ENCODE assay signal across 7 mouse cellular contexts in the genomic region with DNA sequence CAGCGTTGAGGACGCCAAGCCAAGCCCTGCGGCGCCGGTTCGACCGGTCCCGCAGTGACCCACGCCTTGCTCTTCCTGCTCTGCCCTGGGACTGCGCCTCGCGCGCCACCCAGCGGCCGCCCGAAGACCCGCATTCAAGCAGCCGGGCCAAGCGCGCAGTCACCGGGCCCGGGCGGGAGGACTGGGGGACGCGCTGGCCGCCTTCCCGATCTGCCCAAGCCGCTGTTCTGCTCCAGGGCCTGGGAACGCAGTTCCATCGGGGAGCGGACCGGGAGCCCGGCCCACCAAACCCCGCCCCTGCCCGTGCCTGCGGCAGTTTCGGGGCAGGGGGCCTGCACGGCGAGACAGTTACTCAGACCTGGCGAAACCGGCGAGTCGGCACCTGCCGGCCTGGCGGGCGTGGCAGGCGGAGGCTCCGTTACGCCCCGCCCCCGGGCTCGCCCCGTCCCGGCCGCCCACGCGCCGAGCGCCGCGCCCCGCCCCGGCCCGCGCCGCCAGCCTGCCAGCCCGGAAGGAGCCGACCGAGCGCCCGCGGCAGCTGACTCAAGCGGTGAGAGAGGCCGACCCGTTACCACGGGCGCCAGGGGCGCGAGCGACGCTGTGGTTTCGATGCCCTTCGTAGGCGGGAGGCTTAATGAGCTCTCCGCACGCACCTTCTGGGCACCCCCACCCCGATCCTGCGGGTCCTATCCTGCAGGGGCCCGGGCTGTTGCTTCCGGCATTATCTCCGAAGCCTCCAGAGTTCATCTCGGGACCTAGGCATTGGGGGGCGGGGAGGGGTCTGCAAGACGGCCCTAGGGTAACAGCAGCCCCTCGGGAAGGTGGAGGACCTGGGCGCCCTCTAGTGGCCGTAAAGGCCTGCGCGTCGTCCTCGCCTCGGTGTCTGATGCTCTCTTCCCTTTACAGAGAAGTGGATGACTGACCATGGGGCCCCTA. TPM values are rescaled to one million over a fixed set of nuclear protein-coding genes. Genes with fewer than 3 reads are reported as not detected.
DNase-seq lines count a peak whose midpoint lies in the region; ATAC-seq lines count a peak whose summit lies in the region.

A gene (plus strand): TSS at position 492 of the 936 bp plus-strand sequence.

- H3K4me3 ChIP-seq in intestine, embryonic 16.5 days (ENCODE audit: low read length): peak within 1 kb of the TSS; percentile 80
- peak within 1 kb of the TSS; percentile 78 for H3K4me3 ChIP-seq in midbrain, embryonic 11.5 days (ENCODE audit: low read depth, low read length)

- H3K4me1 ChIP-seq in intestine, embryonic 16.5 days (ENCODE audit: control insufficient read depth, insufficient read depth, low read length): peaks cover 32% of the 10 kb centered on the region
- peaks cover 6% of the 10 kb centered on the region for H3K4me1 ChIP-seq in midbrain, embryonic 11.5 days (ENCODE audit: control insufficient read depth, insufficient read depth, low read length)

- H3K27ac ChIP-seq in intestine, embryonic 16.5 days (ENCODE audit: low read length): peak within 1 kb of the TSS; percentile 97
- H3K27ac ChIP-seq in midbrain, embryonic 11.5 days (ENCODE audit: low read depth, low read length): peak within 1 kb of the TSS; percentile 68

- peaks cover 5% of the 10 kb centered on the region for H3K36me3 ChIP-seq in intestine, embryonic 16.5 days (ENCODE audit: control insufficient read depth, insufficient read depth, low read length)
- no peaks in the 10 kb centered on the region for H3K36me3 ChIP-seq in midbrain, embryonic 11.5 days (ENCODE audit: control insufficient read depth, insufficient read depth, low read length)

- peak within 1 kb of the TSS; percentile 89 for H3K9ac ChIP-seq in intestine, embryonic 16.5 days (ENCODE audit: low read depth, low read length)
- H3K9ac ChIP-seq in midbrain, embryonic 11.5 days (ENCODE audit: low read length): peak within 1 kb of the TSS; percentile 76

- no peaks in the 10 kb centered on the region for H3K27me3 ChIP-seq in intestine, embryonic 16.5 days (replicated peaks; ENCODE audit: control insufficient read depth, insufficient read depth, low read length)
- H3K27me3 ChIP-seq in midbrain, embryonic 11.5 days (ENCODE audit: control insufficient read depth, insufficient read depth, low read length): peaks cover 14% of the 10 kb centered on the region

- under 1% methylated on average over 97 of the region's 102 CpGs for WGBS in intestine, embryonic 16.5 days
- under 1% methylated on average over 99 of the region's 102 CpGs for WGBS in midbrain, embryonic 11.5 days

- intact Hi-C loops in left cerebral cortex, postnatal 36 days (cut with DNase I): loop anchor here (1.0 to 5.0 kb wide), 2 partner anchors 39 to 69 kb away; a partner anchor contains a TSS

- H3K4me2 ChIP-seq in intestine, embryonic 16.5 days (ENCODE audit: low read depth, low read length): peak within 1 kb of the TSS; percentile 97
- H3K4me2 ChIP-seq in midbrain, embryonic 11.5 days: peak within 1 kb of the TSS; percentile 88

- peak; percentile 90 for ATAC-seq in intestine, embryonic 16.5 days
- ATAC-seq in midbrain, embryonic 11.5 days (ENCODE audit: low FRiP score): peak; percentile 89

- DNase-seq in adrenal gland, adult 2 months: peak; percentile 95
- DNase-seq in embryo, embryonic 11.5 days (ENCODE audit: low read depth, low spot score): peak; percentile 79
- DNase-seq in gastrocnemius, postnatal 4 days (ENCODE audit: low spot score in 2 of 2): peak; percentile 85 to 88
- DNase-seq in left cerebral cortex, postnatal 36 days (ENCODE audit: low spot score in 2 of 2): peak; percentile 86 to 87
- DNase-seq in midbrain, embryonic 11.5 days (ENCODE audit: low spot score, missing footprints): peak; percentile 99
- peak; percentile 81 for DNase-seq in skeletal muscle tissue, adult 2 months (ENCODE audit: low read depth, low spot score)

- no peaks in the 10 kb centered on the region for H3K9me3 ChIP-seq in intestine, embryonic 16.5 days (ENCODE audit: control insufficient read depth, low read length)
- no peaks in the 10 kb centered on the region for H3K9me3 ChIP-seq in midbrain, embryonic 11.5 days (ENCODE audit: control insufficient read depth, low read length)

RNA-seq across cellular contexts. Expression of the gene that starts here (rescaled TPM):
- 1 to 10 TPM; 8.4 to 9.4 TPM for total RNA-seq in adrenal gland, adult 2 months (2021)
- polyA plus RNA-seq in adrenal gland, adult 2 months (2012; rRNA removed): 12.8 and 16.8 TPM in 2 replicates
- total RNA-seq in gastrocnemius, postnatal 4 days (2021): 1 to 10 TPM; 3.1 to 3.2 TPM
- polyA plus RNA-seq in intestine, embryonic 16.5 days (2015; fragmentation: Nextera tagmentation; extraction: Ambion mirVana): 10.3 and 10.8 TPM in 2 replicates
- total RNA-seq in left cerebral cortex, postnatal 36 days (2021): 1 to 10 TPM; 6.6 to 7.3 TPM
- polyA plus RNA-seq in midbrain, embryonic 11.5 days (2014; fragmentation: Nextera tagmentation; extraction: Ambion mirVana): 1.0 and 1.5 TPM in 2 replicates

Comparison
In these comparisons a context has a peak if more than half of its experiments do, and no peak if none do; other contexts are left out.
1. Peak in every context shown above with its lines: DNase-seq, ATAC-seq, H3K4me3 ChIP-seq and H3K27ac ChIP-seq.